Mouse (Mus musculus) C2C12 (cell line): ENCODE data around the gene Tspan9.

Experiments
- CEBPB ChIP-seq: IDR thresholded peaks from one replicate; pipeline ENCODE4 v1.6.1; 2011; ENCODE audit warnings: low read depth, mild to moderate bottlenecking, control low read depth, moderate library complexity
- CTCF ChIP-seq: IDR thresholded peaks from one replicate; pipeline ENCODE4 v1.5.1; 2011; ENCODE audit not compliant: control insufficient read depth, insufficient read depth, insufficient read length
- FOSL1 ChIP-seq: IDR thresholded peaks from one replicate; pipeline ENCODE4 v1.8.0; 2011; ENCODE audit warnings: mild to moderate bottlenecking, low read length; ENCODE audit not compliant: poor library complexity, insufficient read depth, severe bottlenecking
- MAX ChIP-seq: IDR thresholded peaks from one replicate; pipeline ENCODE4 v1.6.1; 2011; ENCODE audit warnings: mild to moderate bottlenecking, control low read depth
- MYOD1 ChIP-seq: IDR thresholded peaks from one replicate; pipeline ENCODE4 v1.6.1; 2011; ENCODE audit warnings: low read depth; ENCODE audit not compliant: control insufficient read depth, insufficient read length
- MYOG ChIP-seq: IDR thresholded peaks from one replicate; pipeline ENCODE4 v1.6.1; 2011; ENCODE audit not compliant: control insufficient read depth, insufficient read length; ENCODE audit errors: extremely low read depth
- USF1 ChIP-seq: IDR thresholded peaks from one replicate; pipeline ENCODE4 v1.6.1; 2011; ENCODE audit warnings: low read depth, mild to moderate bottlenecking, control low read depth, moderate library complexity

DNA sequence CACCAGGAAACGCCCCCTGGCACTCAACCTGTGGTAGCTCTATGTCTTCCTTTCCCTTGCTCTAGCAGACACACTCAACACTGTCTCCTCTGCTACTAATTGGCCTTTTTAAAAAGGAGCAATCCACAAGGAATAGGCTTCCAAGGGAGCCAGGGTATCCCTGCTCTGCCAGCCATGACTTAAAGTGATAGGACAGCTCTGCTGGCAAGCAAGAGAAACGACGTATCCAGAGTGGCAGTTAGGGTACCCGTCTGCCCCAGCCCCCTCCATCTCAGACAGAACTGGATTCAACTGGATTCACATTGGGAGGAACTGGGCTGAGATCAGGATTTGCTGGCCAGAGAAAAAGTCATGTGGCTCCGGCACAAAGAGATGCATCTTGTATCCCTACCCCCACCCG lies 112.9 kb downstream of the Tspan9 start:
- TF ChIP-seq USF1 (no peak), MYOG (no peak), CTCF (no peak), MAX (no peak), CEBPB (no peak), MYOD1 (no peak), FOSL1 (no peak)
